Mouse (Mus musculus) forebrain, embryonic 16.5 days (tissue): ENCODE data around the gene Cenpa. TPM values are rescaled to one million over a fixed set of nuclear protein-coding genes. Genes with fewer than 3 reads are reported as not detected.
"Not testable (repeated sequence)": the region's sequence is repeated elsewhere in the genome, so short reads cannot be mapped to it uniquely, and the experiment has no call there.

Experiments
- ATAC-seq: fragments of 200-750 bp; cut with Nextera tagmentation; 2 replicates; pipeline ENCODE4 v1.8.0; 2017; ENCODE audit warnings: mild to moderate bottlenecking, moderate library complexity
- H3K27ac ChIP-seq: fragments of 300-500 bp; sonication (generic); 2 replicates; pipeline ENCODE4 v1.5.1; 2014; ENCODE audit warnings: low read length, control low read depth
- H3K27me3 ChIP-seq: fragments of 300-500 bp; sonication (generic); replicated peaks from 2 replicates; pipeline ENCODE4 v1.6.1; 2014; ENCODE audit warnings: low read length; ENCODE audit not compliant: control insufficient read depth, insufficient read depth
- H3K36me3 ChIP-seq: fragments of 300-500 bp; sonication (generic); 2 replicates; pipeline ENCODE4 v1.6.1; 2014; ENCODE audit not compliant: control insufficient read depth, insufficient read depth
- H3K4me1 ChIP-seq: fragments of 300-500 bp; sonication (generic); replicated peaks from 2 replicates; pipeline ENCODE4 v1.6.1; 2014; ENCODE audit warnings: low read length; ENCODE audit not compliant: control insufficient read depth, insufficient read depth
- H3K4me2 ChIP-seq: fragments of 300-500 bp; sonication (generic); 2 replicates; pipeline ENCODE4 v1.6.1; 2014; ENCODE audit warnings: mild to moderate bottlenecking, low read length, control low read depth
- H3K4me3 ChIP-seq: fragments of 300-500 bp; sonication (generic); replicated peaks from 2 replicates; pipeline ENCODE4 v1.5.1; 2014; ENCODE audit warnings: mild to moderate bottlenecking, low read length, control low read depth
- H3K9ac ChIP-seq: fragments of 300-500 bp; sonication (generic); replicated peaks from 2 replicates; pipeline ENCODE4 v1.6.1; 2014; ENCODE audit warnings: low read depth, low read length, control low read depth
- H3K9me3 ChIP-seq: fragments of 300-500 bp; sonication (generic); 2 replicates; pipeline ENCODE4 v1.6.1; 2016; ENCODE audit warnings: low read length; ENCODE audit not compliant: control insufficient read depth
- WGBS: fragments of 180-500 bp; shearing (Covaris S2); extraction: QIAGEN DNeasy Blood & Tissue Kit; methylation state at CpG from one replicate; pipeline ENCODE4 v1.1.7; 2014; 5-methylcytosine and 5-hydroxymethylcytosine counted together
- polyA plus RNA-seq: library from polyadenylated mRNA; unstranded; fragments of >200 nt; fragmentation: Nextera tagmentation; extraction: Ambion mirVana; gene quantifications from 2 replicates; pipeline ENCODE4 v1.2.1, GENCODE M21; 2015

Cenpa gene
- polyA plus RNA-seq, 1 experiment from 2014 or later: 95.3 TPM

DNA sequence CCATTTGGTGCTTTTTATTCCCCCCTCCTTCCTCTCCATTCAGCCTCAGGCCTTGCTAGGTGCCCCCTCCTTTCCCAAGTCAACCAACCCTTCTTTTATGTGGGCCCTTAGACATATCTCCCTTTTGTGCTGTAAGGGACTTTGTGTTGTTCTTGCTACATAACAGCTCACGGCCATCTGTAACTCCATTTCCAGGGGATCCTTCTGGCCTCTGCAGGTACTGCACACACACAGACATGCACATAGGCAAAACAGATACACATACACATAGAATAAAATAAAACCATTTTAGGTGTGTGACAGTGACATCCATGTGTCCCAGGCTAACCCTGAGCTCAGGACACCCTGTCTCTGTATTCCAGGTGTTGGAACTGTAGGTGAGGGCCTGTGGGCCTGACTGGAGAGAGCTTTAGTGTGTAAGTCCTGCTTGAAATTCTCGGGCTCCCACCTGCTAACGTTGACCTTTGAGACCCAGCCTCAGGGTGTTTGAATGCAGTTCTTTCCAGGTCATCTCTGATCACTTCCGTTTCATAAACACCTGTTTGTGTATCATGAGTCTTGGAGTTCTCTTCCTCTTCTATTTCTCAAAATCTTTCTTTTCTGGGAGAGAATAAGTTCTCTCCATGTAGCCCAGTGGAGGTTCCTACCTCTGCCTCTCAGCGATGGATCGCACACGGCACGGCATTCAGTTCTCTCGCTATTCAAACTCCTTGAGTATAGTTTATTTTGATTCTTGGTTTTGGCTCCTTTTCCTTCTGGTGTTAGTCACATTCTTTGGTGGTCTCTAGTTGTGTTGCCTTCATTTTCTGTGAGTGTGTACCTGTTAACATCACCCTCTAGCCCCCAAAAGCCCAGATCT, 2.3 kb downstream of the Cenpa start:
- Histone ChIP-seq H3K36me3 (no peaks in the 10 kb centered on the region), H3K9ac (no peak overlapping the region), H3K27ac (no peak overlapping the region), H3K27me3 (no peaks in the 10 kb centered on the region), H3K4me3 (no peak overlapping the region), H3K4me2 (no peak overlapping the region), H3K4me1 (peaks cover 19% of the 10 kb centered on the region), H3K9me3 (no peaks in the 10 kb centered on the region)
- WGBS: 92% methylated on average over 9 of the region's 9 CpGs
- no peak for ATAC-seq

DNA sequence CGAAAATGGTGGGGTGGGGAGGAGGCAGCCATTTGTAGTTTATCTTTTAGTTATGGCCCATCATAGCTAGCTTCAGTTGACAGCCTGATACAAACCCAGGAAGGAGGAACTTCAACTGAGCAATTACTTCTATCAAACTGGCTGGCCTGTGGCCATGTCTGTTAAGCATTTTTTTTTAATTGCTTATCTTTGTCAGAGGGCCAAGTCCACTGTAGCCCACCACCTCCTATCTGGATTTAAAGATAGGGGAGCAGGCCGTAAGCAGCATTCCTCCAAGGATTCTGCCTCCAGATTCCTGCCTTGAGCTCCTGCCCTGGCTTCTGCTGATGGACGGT, 2.9 kb downstream of the Cenpa start:
- H3K27me3 ChIP-seq: no peaks in the 10 kb centered on the region
- no peak overlapping the region for H3K4me3 ChIP-seq
- no peak for ATAC-seq
- H3K27ac ChIP-seq: no peak overlapping the region
- H3K9ac ChIP-seq: no peak overlapping the region
- no peaks in the 10 kb centered on the region for H3K36me3 ChIP-seq
- H3K9me3 ChIP-seq: no peaks in the 10 kb centered on the region
- no peak overlapping the region for H3K4me2 ChIP-seq
- H3K4me1 ChIP-seq: peaks cover 19% of the 10 kb centered on the region
- WGBS: 91% methylated on average over 3 of the region's 3 CpGs

DNA sequence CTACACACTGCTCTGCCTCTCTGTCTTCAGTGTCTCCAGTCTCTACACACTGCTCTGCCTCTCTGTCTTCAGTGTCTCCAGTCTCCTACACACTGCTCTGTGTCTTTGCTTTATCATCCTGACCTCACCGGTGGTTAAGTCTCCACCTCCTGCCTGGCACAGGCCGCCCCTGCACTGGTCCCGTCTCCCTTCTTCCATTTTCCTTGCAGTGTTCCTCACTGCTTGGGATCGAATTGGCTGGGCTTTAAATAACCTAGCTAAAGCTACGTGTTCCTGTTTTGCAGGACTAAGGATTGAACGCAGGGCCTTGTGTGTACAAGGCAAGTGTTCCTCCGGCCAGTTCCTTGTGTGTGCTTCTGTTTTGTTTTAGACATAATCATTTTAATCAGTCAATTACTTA, 3.5 kb downstream of the Cenpa start:
- Histone ChIP-seq H3K36me3 (no peaks in the 10 kb centered on the region), H3K4me2 (no peak overlapping the region), H3K9me3 (no peaks in the 10 kb centered on the region), H3K4me3 (no peak overlapping the region), H3K9ac (no peak overlapping the region), H3K27ac (no peak overlapping the region), H3K4me1 (peaks cover 19% of the 10 kb centered on the region), H3K27me3 (no peaks in the 10 kb centered on the region)
- WGBS: 91% methylated on average over 7 of the region's 7 CpGs
- no peak for ATAC-seq

DNA sequence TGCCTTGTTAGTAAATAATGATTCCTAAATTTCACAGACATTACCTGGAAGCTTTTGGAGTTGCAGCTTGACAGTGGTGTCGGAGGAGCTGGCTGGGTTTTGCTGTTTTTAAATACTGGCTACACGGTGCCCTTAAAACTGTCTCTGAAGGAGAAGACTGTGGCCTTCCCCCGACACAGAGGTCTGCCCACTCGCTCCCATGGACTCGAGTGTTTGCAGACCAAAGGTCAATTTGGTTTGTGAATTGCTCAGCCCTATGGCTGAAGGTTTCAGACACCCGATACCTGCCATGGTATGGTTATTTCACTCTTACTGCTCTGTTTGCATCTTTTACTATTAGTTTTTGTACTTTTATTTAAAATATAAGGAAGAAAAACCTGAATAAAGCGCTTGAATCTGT, 7.4 kb downstream of the Cenpa start:
- no peak overlapping the region for H3K4me3 ChIP-seq
- 84% methylated on average over 7 of the region's 7 CpGs for WGBS
- no peaks in the 10 kb centered on the region for H3K9me3 ChIP-seq
- H3K36me3 ChIP-seq: no peaks in the 10 kb centered on the region
- ATAC-seq: no peak
- H3K9ac ChIP-seq: no peak overlapping the region
- no peak overlapping the region for H3K4me2 ChIP-seq
- no peak overlapping the region for H3K27ac ChIP-seq
- H3K27me3 ChIP-seq: no peaks in the 10 kb centered on the region
- no peaks in the 10 kb centered on the region for H3K4me1 ChIP-seq

DNA sequence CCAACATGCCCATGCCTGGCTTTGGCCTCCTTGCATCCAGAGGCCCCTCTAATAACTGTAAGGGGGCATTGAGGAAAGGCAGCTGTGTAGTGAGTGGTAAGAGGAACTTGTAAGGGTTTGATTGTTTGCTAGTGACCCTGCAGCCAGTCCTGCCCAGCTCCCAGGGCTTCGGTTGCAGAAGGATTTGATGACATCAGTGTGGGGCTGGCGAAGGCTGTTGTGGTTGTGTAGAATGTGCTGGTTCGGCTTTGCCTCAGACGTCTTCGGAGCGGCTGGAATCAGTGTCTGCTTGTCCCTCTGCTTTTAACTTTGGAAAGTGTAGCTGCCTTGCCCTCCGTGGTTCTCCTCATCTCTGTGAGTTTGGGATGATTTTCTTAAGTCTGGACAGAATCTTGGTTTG, 10.2 kb downstream of the Cenpa start:
- H3K4me2 ChIP-seq: no peak overlapping the region
- no peak for ATAC-seq
- no peaks in the 10 kb centered on the region for H3K27me3 ChIP-seq
- no peaks in the 10 kb centered on the region for H3K36me3 ChIP-seq
- no peaks in the 10 kb centered on the region for H3K4me1 ChIP-seq
- no peak overlapping the region for H3K9ac ChIP-seq
- 83% methylated on average over 7 of the region's 7 CpGs for WGBS
- no peaks in the 10 kb centered on the region for H3K9me3 ChIP-seq
- no peak overlapping the region for H3K4me3 ChIP-seq
- no peak overlapping the region for H3K27ac ChIP-seq

DNA sequence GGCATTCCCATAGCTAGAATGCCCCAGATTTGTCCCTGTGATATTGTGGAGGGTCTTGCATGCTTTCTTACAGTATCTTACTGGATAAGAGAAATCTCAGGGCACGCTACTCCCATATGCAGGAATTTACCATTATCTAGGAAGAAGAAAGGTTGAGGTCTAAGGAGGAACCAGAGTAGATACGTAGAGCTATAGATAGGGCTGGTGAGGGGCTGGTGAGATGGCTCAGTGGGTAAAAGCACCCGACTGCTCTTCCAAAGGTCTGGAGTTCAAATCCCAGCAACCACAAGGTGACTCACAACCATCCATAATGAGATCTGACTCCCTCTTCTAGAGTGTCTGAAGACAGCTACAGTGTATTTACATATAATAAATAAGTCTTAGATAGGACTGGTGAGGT, 11.5 kb downstream of the Cenpa start:
- not testable (repeated sequence) for H3K4me3 ChIP-seq, H3K27ac ChIP-seq, H3K27me3 ChIP-seq, H3K4me1 ChIP-seq, H3K36me3 ChIP-seq, H3K9me3 ChIP-seq, H3K4me2 ChIP-seq, ATAC-seq, H3K9ac ChIP-seq
- WGBS: 96% methylated on average over 3 of the region's 3 CpGs

DNA sequence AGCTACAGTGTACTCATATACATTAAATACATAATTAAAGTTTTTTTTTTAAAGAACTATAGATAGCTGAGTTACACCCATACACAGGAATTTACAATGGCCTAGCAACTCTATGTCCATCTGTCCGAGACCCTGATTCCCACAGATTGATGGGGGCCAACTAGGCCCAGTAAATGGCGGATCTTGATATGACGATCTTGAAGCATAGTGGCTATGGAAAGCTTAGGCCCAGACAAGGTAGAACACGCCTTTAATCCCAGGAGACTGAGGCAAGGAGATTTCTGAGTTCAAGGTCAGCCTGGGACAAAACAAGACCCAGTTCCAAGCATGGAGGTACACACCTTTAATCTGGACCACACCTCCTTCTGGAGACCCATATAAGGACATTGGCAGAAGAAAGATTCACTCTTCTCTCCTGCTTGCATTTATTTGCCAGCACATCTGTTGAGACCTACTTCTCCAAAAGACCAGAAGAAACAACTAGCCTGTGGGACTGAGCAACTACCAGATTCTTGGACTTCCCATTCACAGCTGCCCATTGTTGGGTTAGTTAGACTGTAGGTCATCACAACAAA, 12.2 kb downstream of the Cenpa start:
- H3K27me3 ChIP-seq: no peaks in the 10 kb centered on the region
- H3K9me3 ChIP-seq: no peaks in the 10 kb centered on the region
- no peak overlapping the region for H3K27ac ChIP-seq
- WGBS: 94% methylated on average over 4 of the region's 4 CpGs
- H3K4me2 ChIP-seq: no peak overlapping the region
- H3K9ac ChIP-seq: no peak overlapping the region
- H3K36me3 ChIP-seq: no peaks in the 10 kb centered on the region
- H3K4me3 ChIP-seq: no peak overlapping the region
- H3K4me1 ChIP-seq: no peaks in the 10 kb centered on the region
- ATAC-seq: no peak

DNA sequence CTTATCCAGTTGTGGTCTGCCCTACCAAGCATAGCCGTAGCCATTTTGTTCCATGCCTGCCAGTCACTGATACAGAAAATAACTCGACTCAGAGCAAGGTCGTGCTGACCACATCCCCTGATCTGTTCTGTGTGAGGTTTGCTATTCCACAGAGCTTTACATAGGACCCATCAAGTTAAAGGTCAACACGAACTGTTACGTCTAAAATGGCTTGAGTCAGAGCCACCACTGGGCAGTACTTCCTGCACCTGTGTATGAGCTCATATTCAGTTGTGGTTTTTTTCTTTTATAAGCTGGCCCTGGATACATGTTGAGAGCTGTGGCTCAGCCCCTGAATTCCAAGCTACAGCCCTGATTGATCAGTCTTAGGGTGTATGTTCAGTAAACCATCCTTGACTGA, 13.0 kb downstream of the Cenpa start:
- no peaks in the 10 kb centered on the region for H3K4me1 ChIP-seq
- no peaks in the 10 kb centered on the region for H3K27me3 ChIP-seq
- ATAC-seq: no peak
- no peaks in the 10 kb centered on the region for H3K36me3 ChIP-seq
- 87% methylated on average over 5 of the region's 5 CpGs for WGBS
- H3K27ac ChIP-seq: no peak overlapping the region
- H3K4me3 ChIP-seq: no peak overlapping the region
- no peak overlapping the region for H3K9ac ChIP-seq
- H3K4me2 ChIP-seq: no peak overlapping the region
- H3K9me3 ChIP-seq: no peaks in the 10 kb centered on the region

DNA sequence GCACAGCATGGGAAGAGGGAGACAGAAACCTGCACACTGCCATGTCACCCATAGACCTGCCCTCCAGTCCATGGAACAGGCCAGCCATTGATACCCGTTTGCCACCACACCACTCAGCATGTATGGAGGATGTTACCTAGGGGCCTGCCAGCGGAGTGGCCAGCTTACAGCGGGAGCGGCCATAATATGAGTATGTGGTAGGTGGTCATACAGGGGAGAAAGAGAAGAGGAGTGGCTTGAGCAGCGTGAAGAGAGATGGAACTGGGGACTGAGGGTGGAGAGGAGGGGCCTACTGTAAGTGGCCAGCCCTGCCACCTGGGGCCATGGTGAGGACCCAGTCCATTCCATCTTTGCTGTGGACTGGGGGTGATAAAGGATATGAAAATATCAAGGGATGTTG, 15.4 kb downstream of the Cenpa start:
- Histone ChIP-seq H3K9ac (no peak overlapping the region), H3K4me1 (no peaks in the 10 kb centered on the region), H3K9me3 (no peaks in the 10 kb centered on the region), H3K4me3 (no peak overlapping the region), H3K36me3 (no peaks in the 10 kb centered on the region), H3K4me2 (no peak overlapping the region), H3K27ac (no peak overlapping the region), H3K27me3 (no peaks in the 10 kb centered on the region)
- 91% methylated on average over 5 of the region's 5 CpGs for WGBS
- no peak for ATAC-seq
